Mouse (Mus musculus): Measurements from ENCODE around the gene Ripor3.

GRCm38 (mm10) chr2:168052689-168053088 is 42.3 kb upstream of the Ripor3 start:
- TF ChIP-seq CTCF (IDR thresholded peaks at IDR 0.05) (peak; percentile 83), EP300 (IDR thresholded peaks at IDR 0.05) (no peak)

Data from lung, postnatal 0 days (tissue).